In genomic region chr1:39078584-39079315, GRCm38 (mm10) we compare ENCODE assay signal across 22 mouse cellular contexts.
A peak's percentile ranks its signal among the peaks of the same experiment; 100 is the strongest.
DNase-seq lines count a peak whose midpoint lies in the region; ATAC-seq and TF ChIP-seq lines count a peak whose summit lies in the region.
"Had no signal": no experiment of that assay in that cellular context is flagged by ENCODE, and none has a peak within 500 bp of the region (broad histone marks: within the 10 kb centered on the region; RNA-seq: fewer than 3 reads in every experiment).

No protein-coding gene starts in this region.

- H3K9ac ChIP-seq in limb, embryonic 13.5 days = no peak overlapping the region
- H3K9ac ChIP-seq in heart, postnatal 0 days (replicated peaks; ENCODE audit: low read depth, low read length) = no peak overlapping the region
- no peak overlapping the region for H3K9ac ChIP-seq in limb, embryonic 15.5 days
- no peak overlapping the region for H3K9ac ChIP-seq in hindbrain, postnatal 0 days (replicated peaks; ENCODE audit: low read length)
- no peak overlapping the region for H3K9ac ChIP-seq in forebrain, embryonic 13.5 days
- H3K9ac ChIP-seq: embryonic facial prominence, embryonic 12.5 days; forebrain, embryonic 15.5 days; hindbrain, embryonic 13.5 days; liver, embryonic 14.5 days had no signal

- H3K4me2 ChIP-seq in limb, embryonic 13.5 days (replicated peaks) = no peak overlapping the region
- no peak overlapping the region for H3K4me2 ChIP-seq in heart, postnatal 0 days (ENCODE audit: low read depth, low read length)
- no peak overlapping the region for H3K4me2 ChIP-seq in limb, embryonic 15.5 days
- H3K4me2 ChIP-seq in hindbrain, postnatal 0 days (ENCODE audit: low read depth, low read length) = no peak overlapping the region
- H3K4me2 ChIP-seq in forebrain, embryonic 13.5 days = no peak overlapping the region
- H3K4me2 ChIP-seq: embryonic facial prominence, embryonic 12.5 days; forebrain, embryonic 15.5 days; hindbrain, embryonic 13.5 days; midbrain, embryonic 11.5 days had no signal

- no peak for TF ChIP-seq CTCF in heart, postnatal 0 days (IDR thresholded peaks at IDR 0.05; ENCODE audit: low read depth)
- TF ChIP-seq CTCF in hindbrain, postnatal 0 days (IDR thresholded peaks at IDR 0.05; ENCODE audit: low read depth) = no peak

- H3K4me1 ChIP-seq in limb, embryonic 13.5 days = peaks cover 3% of the 10 kb centered on the region; the same call in 1 of the 2 replicates
- H3K4me1 ChIP-seq in limb, embryonic 10.5 days = no peaks in the 10 kb centered on the region
- H3K4me1 ChIP-seq in heart, postnatal 0 days (ENCODE audit: control insufficient read depth, insufficient read depth) = no peaks in the 10 kb centered on the region
- H3K4me1 ChIP-seq in limb, embryonic 15.5 days = 0 out of 2 replicates have a peak, but pooled peaks cover 3% of the 10 kb centered on the region
- no peaks in the 10 kb centered on the region for H3K4me1 ChIP-seq in hindbrain, postnatal 0 days (ENCODE audit: insufficient read depth, low read length)
- H3K4me1 ChIP-seq in forebrain, embryonic 13.5 days = no peaks in the 10 kb centered on the region
- H3K4me1 ChIP-seq: embryonic facial prominence, embryonic 12.5 days; forebrain, embryonic 15.5 days; hindbrain, embryonic 13.5 days had no signal

- no peak for DNase-seq in limb, embryonic 10.5 days (ENCODE audit: low spot score)
- peak; percentile 45 for DNase-seq in gastrocnemius, postnatal 10 days
- DNase-seq in heart, postnatal 0 days (ENCODE audit: low spot score) = peak; percentile 45
- no peak for DNase-seq in hindbrain, postnatal 0 days (ENCODE audit: low spot score)
- DNase-seq: adrenal gland, adult 2 months; kidney, adult 8-10 months; kidney, postnatal 36 days; left cerebral cortex, postnatal 4 days; retina, postnatal 1 day; right cerebral cortex, postnatal 4 days; thymus, postnatal 36 days had no signal

- ATAC-seq in limb, embryonic 13.5 days (ENCODE audit: low FRiP score, low read depth) = peak; percentile 44; the same call in 1 of the 2 replicates
- peak; percentile 78 for ATAC-seq in heart, postnatal 0 days (ENCODE audit: insufficient read depth, low read depth)
- no peak for ATAC-seq in limb, embryonic 15.5 days (ENCODE audit: insufficient number of reproducible peaks, low FRiP score, low TSS enrichment, low read depth)
- no peak for ATAC-seq in megakaryocyte, adult 5-6 weeks (ENCODE audit: poor library complexity, severe bottlenecking)
- ATAC-seq in hindbrain, postnatal 0 days = no peak
- no peak for ATAC-seq in forebrain, embryonic 13.5 days
- ATAC-seq: forebrain, embryonic 15.5 days had no signal

- H3K9me3 ChIP-seq in limb, embryonic 13.5 days = peaks cover 3% of the 10 kb centered on the region; the same call in 1 of the 2 replicates
- H3K9me3 ChIP-seq in limb, embryonic 10.5 days (replicated peaks) = no peaks in the 10 kb centered on the region
- H3K9me3 ChIP-seq in heart, postnatal 0 days (replicated peaks; ENCODE audit: control insufficient read depth, low read length) = 0 out of 2 replicates have a peak, but pooled peaks cover 5% of the 10 kb centered on the region
- H3K9me3 ChIP-seq in limb, embryonic 15.5 days = no peaks in the 10 kb centered on the region
- no peaks in the 10 kb centered on the region for H3K9me3 ChIP-seq in hindbrain, postnatal 0 days (ENCODE audit: low read length)
- no peaks in the 10 kb centered on the region for H3K9me3 ChIP-seq in forebrain, embryonic 13.5 days (replicated peaks)
- H3K9me3 ChIP-seq: embryonic facial prominence, embryonic 12.5 days; forebrain, embryonic 15.5 days; hindbrain, embryonic 13.5 days had no signal

- no peaks in the 10 kb centered on the region for H3K27me3 ChIP-seq in limb, embryonic 13.5 days
- no peaks in the 10 kb centered on the region for H3K27me3 ChIP-seq in limb, embryonic 10.5 days (ENCODE audit: low read depth, poor library complexity, severe bottlenecking)
- H3K27me3 ChIP-seq in heart, postnatal 0 days (ENCODE audit: control insufficient read depth, insufficient read depth, low read length) = no peaks in the 10 kb centered on the region
- no peaks in the 10 kb centered on the region for H3K27me3 ChIP-seq in limb, embryonic 15.5 days
- no peaks in the 10 kb centered on the region for H3K27me3 ChIP-seq in hindbrain, postnatal 0 days (ENCODE audit: insufficient read depth, low read length)
- no peaks in the 10 kb centered on the region for H3K27me3 ChIP-seq in forebrain, embryonic 13.5 days
- H3K27me3 ChIP-seq: embryonic facial prominence, embryonic 12.5 days; forebrain, embryonic 15.5 days; hindbrain, embryonic 13.5 days had no signal

- TF ChIP-seq EP300 in heart, postnatal 0 days (IDR thresholded peaks at IDR 0.05; ENCODE audit: low read depth) = no peak

- no peak overlapping the region for H3K4me3 ChIP-seq in limb, embryonic 13.5 days
- no peak overlapping the region for H3K4me3 ChIP-seq in limb, embryonic 10.5 days
- H3K4me3 ChIP-seq in heart, postnatal 0 days (ENCODE audit: low read depth, low read length) = no peak overlapping the region
- H3K4me3 ChIP-seq in limb, embryonic 15.5 days = no peak overlapping the region
- H3K4me3 ChIP-seq in hindbrain, postnatal 0 days (ENCODE audit: low read length) = no peak overlapping the region
- H3K4me3 ChIP-seq in forebrain, embryonic 13.5 days = no peak overlapping the region
- H3K4me3 ChIP-seq: embryonic facial prominence, embryonic 12.5 days; forebrain, embryonic 15.5 days; hindbrain, embryonic 13.5 days; left cerebral cortex, adult 2 months had no signal

- H3K27ac ChIP-seq in limb, embryonic 13.5 days = no peak overlapping the region
- H3K27ac ChIP-seq in limb, embryonic 10.5 days = no peak overlapping the region
- H3K27ac ChIP-seq in heart, postnatal 0 days (ENCODE audit: low read depth) = peak overlapping the region; percentile 60
- 0 out of 2 replicates have a peak overlapping the region, but pooled peaks have one; percentile 11 for H3K27ac ChIP-seq in limb, embryonic 15.5 days
- H3K27ac ChIP-seq in hindbrain, postnatal 0 days = no peak overlapping the region
- no peak overlapping the region for H3K27ac ChIP-seq in forebrain, embryonic 13.5 days
- H3K27ac ChIP-seq: embryonic facial prominence, embryonic 12.5 days; forebrain, embryonic 15.5 days; hindbrain, embryonic 13.5 days; left cerebral cortex, adult 2 months; liver, embryonic 14.5 days; macrophage had no signal

- no peaks in the 10 kb centered on the region for H3K36me3 ChIP-seq in limb, embryonic 13.5 days
- H3K36me3 ChIP-seq in limb, embryonic 10.5 days = no peaks in the 10 kb centered on the region
- H3K36me3 ChIP-seq in heart, postnatal 0 days (replicated peaks; ENCODE audit: control insufficient read depth, insufficient read depth, low read length) = no peaks in the 10 kb centered on the region
- no peaks in the 10 kb centered on the region for H3K36me3 ChIP-seq in limb, embryonic 15.5 days
- no peaks in the 10 kb centered on the region for H3K36me3 ChIP-seq in hindbrain, postnatal 0 days (ENCODE audit: insufficient read depth, low read length)
- H3K36me3 ChIP-seq in forebrain, embryonic 13.5 days (ENCODE audit: poor library complexity, severe bottlenecking) = no peaks in the 10 kb centered on the region
- H3K36me3 ChIP-seq: embryonic facial prominence, embryonic 12.5 days; forebrain, embryonic 15.5 days; hindbrain, embryonic 13.5 days had no signal

- 49% methylated on average over 4 of the region's 4 CpGs for WGBS in limb, embryonic 13.5 days
- 80% methylated on average over 4 of the region's 4 CpGs for WGBS in limb, embryonic 10.5 days
- 74% methylated on average over 4 of the region's 4 CpGs for WGBS in heart, postnatal 0 days
- WGBS in limb, embryonic 15.5 days = 36% methylated on average over 4 of the region's 4 CpGs
- WGBS in hindbrain, postnatal 0 days = 79% methylated on average over 4 of the region's 4 CpGs
- 98% methylated on average over 4 of the region's 4 CpGs for WGBS in forebrain, embryonic 13.5 days

Comparison
In these comparisons a context has a peak if more than half of its experiments do, and no peak if none do; other contexts are left out.
1. ATAC-seq: peak in limb, embryonic 13.5 days (single experiment) and heart, postnatal 0 days (single experiment); none in limb, embryonic 15.5 days (single experiment), megakaryocyte, adult 5-6 weeks (single experiment), hindbrain, postnatal 0 days (single experiment) and forebrain, embryonic 13.5 days (single experiment).
2. H3K27ac ChIP-seq: peak in heart, postnatal 0 days (single experiment) and limb, embryonic 15.5 days (single experiment); none in limb, embryonic 13.5 days (single experiment), limb, embryonic 10.5 days (single experiment), hindbrain, postnatal 0 days (single experiment) and forebrain, embryonic 13.5 days (single experiment).
3. DNase-seq: peak in gastrocnemius, postnatal 10 days (single experiment) and heart, postnatal 0 days (single experiment); none in limb, embryonic 10.5 days (single experiment) and hindbrain, postnatal 0 days (single experiment).